Mouse (Mus musculus): ENCODE measurements around the gene Fbxl8. TPM values are rescaled to one million over a fixed set of nuclear protein-coding genes. Genes with fewer than 3 reads are reported as not detected.

The Fbxl8 gene
- polyA plus RNA-seq, 1 experiment from 2014 or later = 0.50 TPM

- H3K9ac ChIP-seq (ENCODE audit: low read length) = no peak overlapping the region
- peaks cover 84% of the 10 kb centered on the region for H3K27me3 ChIP-seq (replicated peaks; ENCODE audit: control insufficient read depth, insufficient read depth, low read length)
- 17% methylated on average over 10 of the region's 10 CpGs for WGBS
- no peak overlapping the region for H3K27ac ChIP-seq (ENCODE audit: low read depth, low read length)
- no peak for ATAC-seq
- DNase-seq (ENCODE audit: low spot score) = no peak
- H3K4me2 ChIP-seq (ENCODE audit: low read length) = peak overlapping the region; percentile 83; the same call in 1 of the 2 replicates
- peak overlapping the region; percentile 52; the same call in 1 of the 2 replicates for H3K4me3 ChIP-seq (ENCODE audit: low read depth, low read length)
- no peaks in the 10 kb centered on the region for H3K36me3 ChIP-seq (ENCODE audit: control insufficient read depth, insufficient read depth, low read length)
- H3K4me1 ChIP-seq (ENCODE audit: control insufficient read depth, insufficient read depth, low read length) = peaks cover 5% of the 10 kb centered on the region; the same call in 1 of the 2 replicates
- H3K9me3 ChIP-seq (replicated peaks; ENCODE audit: control insufficient read depth, low read length) = no peaks in the 10 kb centered on the region
These were observed 680 bp downstream of the Fbxl8 start for GRCm38 (mm10) chr8:105265128-105265527.

- Histone ChIP-seq H3K9ac (ENCODE audit: low read length) (no peak overlapping the region), H3K27ac (ENCODE audit: low read depth, low read length) (no peak overlapping the region), H3K4me2 (ENCODE audit: low read length) (no peak overlapping the region), H3K9me3 (replicated peaks; ENCODE audit: control insufficient read depth, low read length) (no peaks in the 10 kb centered on the region), H3K27me3 (replicated peaks; ENCODE audit: control insufficient read depth, insufficient read depth, low read length) (peaks cover 88% of the 10 kb centered on the region), H3K4me3 (ENCODE audit: low read depth, low read length) (no peak overlapping the region), H3K36me3 (ENCODE audit: control insufficient read depth, insufficient read depth, low read length) (no peaks in the 10 kb centered on the region), H3K4me1 (ENCODE audit: control insufficient read depth, insufficient read depth, low read length) (peaks cover 5% of the 10 kb centered on the region; the same call in 1 of the 2 replicates)
- ATAC-seq (no peak), DNase-seq (ENCODE audit: low spot score) (no peak)
- WGBS = 7% methylated on average over 13 of the region's 13 CpGs
These were observed 2.3 kb downstream of the Fbxl8 start for GRCm38 (mm10) chr8:105266775-105267174.

- Histone ChIP-seq H3K9ac (ENCODE audit: low read length) (peak overlapping the region; percentile 58), H3K4me3 (ENCODE audit: low read depth, low read length) (peak overlapping the region; percentile 45), H3K27ac (ENCODE audit: low read depth, low read length) (no peak overlapping the region), H3K36me3 (ENCODE audit: control insufficient read depth, insufficient read depth, low read length) (no peaks in the 10 kb centered on the region), H3K4me2 (ENCODE audit: low read length) (peak overlapping the region; percentile 69), H3K4me1 (ENCODE audit: control insufficient read depth, insufficient read depth, low read length) (peaks cover 5% of the 10 kb centered on the region; the same call in 1 of the 2 replicates), H3K27me3 (replicated peaks; ENCODE audit: control insufficient read depth, insufficient read depth, low read length) (peaks cover 95% of the 10 kb centered on the region), H3K9me3 (replicated peaks; ENCODE audit: control insufficient read depth, low read length) (no peaks in the 10 kb centered on the region)
- under 1% methylated on average over 65 of the region's 65 CpGs for WGBS
- DNase-seq (ENCODE audit: low spot score) (peak; percentile 95), ATAC-seq (peak; percentile 85)
These were observed 4.1 kb downstream of the Fbxl8 start for GRCm38 (mm10) chr8:105268342-105269074.

DNA sequence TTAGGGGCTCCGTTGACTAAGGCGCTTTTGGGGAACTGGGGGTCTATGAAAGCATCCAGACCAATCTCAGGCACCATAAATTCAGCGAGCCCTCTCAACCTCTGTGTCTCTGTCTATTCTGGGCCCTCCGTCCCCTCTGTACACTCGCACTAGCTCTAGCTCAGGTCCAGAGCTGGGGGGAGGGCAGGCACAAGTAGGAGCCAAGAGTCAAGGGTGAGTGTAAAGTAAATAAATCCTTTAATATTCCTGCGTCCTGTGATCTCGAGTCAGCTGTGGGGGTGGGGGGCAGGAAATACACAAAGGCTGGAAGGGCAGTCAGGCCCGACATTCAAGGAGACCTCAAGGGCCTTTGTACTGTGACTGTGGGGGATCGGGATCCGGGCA lies 4.6 kb downstream of the Fbxl8 start:
- DNase-seq (ENCODE audit: low spot score) = no peak
- peak; percentile 26; the same call in 1 of the 2 replicates for ATAC-seq
- H3K27me3 ChIP-seq (replicated peaks; ENCODE audit: control insufficient read depth, insufficient read depth, low read length) = peaks cover 95% of the 10 kb centered on the region
- no peak overlapping the region for H3K27ac ChIP-seq (ENCODE audit: low read depth, low read length)
- WGBS = under 1% methylated on average over 10 of the region's 10 CpGs
- H3K4me2 ChIP-seq (ENCODE audit: low read length) = peak overlapping the region; percentile 69
- no peaks in the 10 kb centered on the region for H3K36me3 ChIP-seq (ENCODE audit: control insufficient read depth, insufficient read depth, low read length)
- H3K9me3 ChIP-seq (replicated peaks; ENCODE audit: control insufficient read depth, low read length) = no peaks in the 10 kb centered on the region
- peak overlapping the region; percentile 58 for H3K9ac ChIP-seq (ENCODE audit: low read length)
- peak overlapping the region; percentile 45 for H3K4me3 ChIP-seq (ENCODE audit: low read depth, low read length)
- H3K4me1 ChIP-seq (ENCODE audit: control insufficient read depth, insufficient read depth, low read length) = peaks cover 5% of the 10 kb centered on the region; the same call in 1 of the 2 replicates

GRCm38 (mm10) chr8:105269461-105269947 lies 5.1 kb downstream of the Fbxl8 start, which contains the start of gene Hsf4:
TSS of gene Hsf4 (plus strand) at chr8:105269801.
- no peaks in the 10 kb centered on the region for H3K36me3 ChIP-seq (ENCODE audit: control insufficient read depth, insufficient read depth, low read length)
- WGBS = 1% methylated on average over 39 of the region's 42 CpGs
- H3K4me1 ChIP-seq (ENCODE audit: control insufficient read depth, insufficient read depth, low read length) = peaks cover 5% of the 10 kb centered on the region; the same call in 1 of the 2 replicates
- peak within 1 kb of the TSS; percentile 45 for H3K4me3 ChIP-seq (ENCODE audit: low read depth, low read length)
- no peak within 1 kb of the TSS for H3K27ac ChIP-seq (ENCODE audit: low read depth, low read length)
- peak within 1 kb of the TSS; percentile 69 for H3K4me2 ChIP-seq (ENCODE audit: low read length)
- no peak for ATAC-seq
- peak within 1 kb of the TSS; percentile 58 for H3K9ac ChIP-seq (ENCODE audit: low read length)
- H3K9me3 ChIP-seq (replicated peaks; ENCODE audit: control insufficient read depth, low read length) = no peaks in the 10 kb centered on the region
- DNase-seq (ENCODE audit: low spot score) = no peak
- H3K27me3 ChIP-seq (replicated peaks; ENCODE audit: control insufficient read depth, insufficient read depth, low read length) = peaks cover 96% of the 10 kb centered on the region

GRCm38 (mm10) chr8:105270101-105270915 lies 5.9 kb downstream of the Fbxl8 start:
- Histone ChIP-seq H3K4me1 (ENCODE audit: control insufficient read depth, insufficient read depth, low read length) (0 out of 2 replicates have a peak, but pooled peaks cover 3% of the 10 kb centered on the region), H3K4me3 (ENCODE audit: low read depth, low read length) (peak overlapping the region; percentile 45), H3K27me3 (replicated peaks; ENCODE audit: control insufficient read depth, insufficient read depth, low read length) (peaks cover 97% of the 10 kb centered on the region), H3K4me2 (ENCODE audit: low read length) (peak overlapping the region; percentile 69), H3K9ac (ENCODE audit: low read length) (no peak overlapping the region), H3K9me3 (replicated peaks; ENCODE audit: control insufficient read depth, low read length) (no peaks in the 10 kb centered on the region), H3K27ac (ENCODE audit: low read depth, low read length) (no peak overlapping the region), H3K36me3 (ENCODE audit: control insufficient read depth, insufficient read depth, low read length) (no peaks in the 10 kb centered on the region)
- ATAC-seq (no peak), DNase-seq (ENCODE audit: low spot score) (no peak)
- WGBS = 2% methylated on average over 39 of the region's 39 CpGs

- DNase-seq (ENCODE audit: low spot score) (no peak), ATAC-seq (no peak)
- H3K4me1 ChIP-seq (ENCODE audit: control insufficient read depth, insufficient read depth, low read length) = peaks cover 4% of the 10 kb centered on the region; the same call in 1 of the 2 replicates
- no peak overlapping the region for H3K9ac ChIP-seq (ENCODE audit: low read length)
- no peak overlapping the region for H3K4me3 ChIP-seq (ENCODE audit: low read depth, low read length)
- no peaks in the 10 kb centered on the region for H3K36me3 ChIP-seq (ENCODE audit: control insufficient read depth, insufficient read depth, low read length)
- H3K27ac ChIP-seq (ENCODE audit: low read depth, low read length) = no peak overlapping the region
- peaks cover 96% of the 10 kb centered on the region for H3K27me3 ChIP-seq (replicated peaks; ENCODE audit: control insufficient read depth, insufficient read depth, low read length)
- WGBS = 0% methylated on average over 11 of the region's 11 CpGs
- no peaks in the 10 kb centered on the region for H3K9me3 ChIP-seq (replicated peaks; ENCODE audit: control insufficient read depth, low read length)
- H3K4me2 ChIP-seq (ENCODE audit: low read length) = 0 out of 2 replicates have a peak overlapping the region, but pooled peaks have one; percentile 69
These were observed 6.4 kb downstream of the Fbxl8 start for GRCm38 (mm10) chr8:105270916-105271186.

DNA sequence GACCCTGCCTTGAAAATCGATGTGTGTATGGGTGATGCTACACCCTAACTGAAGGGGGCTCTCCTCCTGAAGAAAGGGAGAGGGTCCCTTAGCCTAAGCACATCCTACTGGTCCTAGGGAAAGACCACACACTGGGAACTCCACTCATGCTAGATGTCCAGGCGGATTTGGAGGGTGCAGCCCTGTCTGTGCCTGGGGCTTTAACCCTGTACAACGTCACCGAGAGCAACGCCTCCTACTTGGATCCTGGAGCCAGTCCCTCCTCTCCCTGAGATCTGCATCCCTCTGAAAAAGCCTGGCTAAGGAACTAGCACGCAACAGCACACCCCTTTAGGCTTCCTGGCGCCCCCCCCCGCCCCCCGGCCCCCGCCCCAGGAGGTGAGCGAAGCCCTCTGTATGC lies 10.9 kb downstream of the Fbxl8 start:
- DNase-seq (ENCODE audit: low spot score) (no peak), ATAC-seq (no peak)
- Histone ChIP-seq H3K9ac (ENCODE audit: low read length) (no peak overlapping the region), H3K4me2 (ENCODE audit: low read length) (peak overlapping the region; percentile 86), H3K36me3 (ENCODE audit: control insufficient read depth, insufficient read depth, low read length) (peaks cover 8% of the 10 kb centered on the region; the same call in 1 of the 2 replicates), H3K4me1 (ENCODE audit: control insufficient read depth, insufficient read depth, low read length) (peaks cover 12% of the 10 kb centered on the region), H3K27ac (ENCODE audit: low read depth, low read length) (no peak overlapping the region), H3K9me3 (replicated peaks; ENCODE audit: control insufficient read depth, low read length) (no peaks in the 10 kb centered on the region), H3K27me3 (replicated peaks; ENCODE audit: control insufficient read depth, insufficient read depth, low read length) (peaks cover 88% of the 10 kb centered on the region), H3K4me3 (ENCODE audit: low read depth, low read length) (0 out of 2 replicates have a peak overlapping the region, but pooled peaks have one; percentile 38)
- 4% methylated on average over 9 of the region's 11 CpGs for WGBS
